Comparison of ENCODE assay signal across 8 mouse cellular contexts in genomic region chr4:149806699-149807381, GRCm38 (mm10). TPM values are rescaled to one million over a fixed set of nuclear protein-coding genes. Genes with fewer than 3 reads are reported as not detected.
A peak's percentile ranks its signal among the peaks of the same experiment; 100 is the strongest.
DNase-seq lines count a peak whose midpoint lies in the region; ATAC-seq and TF ChIP-seq lines count a peak whose summit lies in the region.

No protein-coding gene starts in this region.

- H3K9ac ChIP-seq in heart, embryonic 12.5 days = no peak overlapping the region
- no peak overlapping the region for H3K9ac ChIP-seq in liver, embryonic 12.5 days
- H3K9ac ChIP-seq in neural tube, embryonic 11.5 days (ENCODE audit: low read length) = no peak overlapping the region
- H3K9ac ChIP-seq in stomach, embryonic 15.5 days = no peak overlapping the region

- no peak for TF ChIP-seq POLR2A in embryonic fibroblast, embryonic 13.5 days (IDR thresholded peaks at IDR 0.05; ENCODE audit: low read depth, low read length)

- peaks cover 38% of the 10 kb centered on the region for H3K27me3 ChIP-seq in heart, embryonic 12.5 days (replicated peaks)
- H3K27me3 ChIP-seq in liver, embryonic 12.5 days (replicated peaks) = peaks cover 43% of the 10 kb centered on the region
- H3K27me3 ChIP-seq in neural tube, embryonic 11.5 days (ENCODE audit: control insufficient read depth, insufficient read depth, low read length) = 0 out of 2 replicates have a peak, but pooled peaks cover 2% of the 10 kb centered on the region
- peaks cover 10% of the 10 kb centered on the region for H3K27me3 ChIP-seq in stomach, embryonic 15.5 days (replicated peaks)

- 0 out of 2 replicates have a peak, but pooled peaks have one; percentile 63 for ATAC-seq in heart, embryonic 12.5 days (ENCODE audit: insufficient number of reproducible peaks, low FRiP score)
- peak; percentile 49; the same call in 1 of the 2 replicates for ATAC-seq in liver, embryonic 12.5 days
- ATAC-seq in neural tube, embryonic 11.5 days (ENCODE audit: insufficient read depth, low FRiP score, low TSS enrichment) = no peak
- ATAC-seq in stomach, embryonic 15.5 days (ENCODE audit: insufficient read depth, low FRiP score, low read depth) = peak; percentile 72

- 50% methylated on average over 19 of the region's 19 CpGs for WGBS in heart, embryonic 12.5 days
- WGBS in liver, embryonic 12.5 days (ENCODE audit: insufficient replicate concordance) = 44% methylated on average over 19 of the region's 19 CpGs
- WGBS in neural tube, embryonic 11.5 days = 51% methylated on average over 19 of the region's 19 CpGs
- WGBS in stomach, embryonic 15.5 days = 50% methylated on average over 19 of the region's 19 CpGs

- peak; percentile 87 for DNase-seq in CD4-positive helper T cell, adult 2 months (ENCODE audit: low read depth, low spot score)
- peak; percentile 94 for DNase-seq in brain, adult 2 months (ENCODE audit: low read depth, low spot score)
- peak; percentile 97 for DNase-seq in kidney, postnatal 10 days
- DNase-seq in neural tube, embryonic 11.5 days (ENCODE audit: low spot score) = peak; percentile 94

- no peaks in the 10 kb centered on the region for H3K4me1 ChIP-seq in embryonic fibroblast, embryonic 13.5 days (ENCODE audit: control insufficient read depth, insufficient read depth, low read length)
- H3K4me1 ChIP-seq in heart, embryonic 12.5 days (replicated peaks) = 0 out of 2 replicates have a peak, but pooled peaks cover 3% of the 10 kb centered on the region
- H3K4me1 ChIP-seq in liver, embryonic 12.5 days = no peaks in the 10 kb centered on the region
- H3K4me1 ChIP-seq in neural tube, embryonic 11.5 days (ENCODE audit: control insufficient read depth, insufficient read depth, low read length) = peaks cover 5% of the 10 kb centered on the region
- no peaks in the 10 kb centered on the region for H3K4me1 ChIP-seq in stomach, embryonic 15.5 days

- peak; percentile 58 for TF ChIP-seq CTCF in embryonic fibroblast, embryonic 13.5 days (IDR thresholded peaks at IDR 0.05; ENCODE audit: borderline replicate concordance, insufficient read depth, low read length)

- no peak overlapping the region for H3K4me3 ChIP-seq in embryonic fibroblast, embryonic 13.5 days (ENCODE audit: insufficient read depth, low read length)
- no peak overlapping the region for H3K4me3 ChIP-seq in heart, embryonic 12.5 days
- H3K4me3 ChIP-seq in liver, embryonic 12.5 days = no peak overlapping the region
- H3K4me3 ChIP-seq in neural tube, embryonic 11.5 days (ENCODE audit: low read depth, low read length) = no peak overlapping the region
- no peak overlapping the region for H3K4me3 ChIP-seq in stomach, embryonic 15.5 days (replicated peaks)

- no peak overlapping the region for H3K4me2 ChIP-seq in heart, embryonic 12.5 days
- no peak overlapping the region for H3K4me2 ChIP-seq in liver, embryonic 12.5 days
- H3K4me2 ChIP-seq in neural tube, embryonic 11.5 days (ENCODE audit: low read depth) = no peak overlapping the region
- H3K4me2 ChIP-seq in stomach, embryonic 15.5 days = no peak overlapping the region

- no peaks in the 10 kb centered on the region for H3K9me3 ChIP-seq in heart, embryonic 12.5 days (replicated peaks)
- no peaks in the 10 kb centered on the region for H3K9me3 ChIP-seq in liver, embryonic 12.5 days (replicated peaks)
- H3K9me3 ChIP-seq in neural tube, embryonic 11.5 days (ENCODE audit: control insufficient read depth, low read length) = no peaks in the 10 kb centered on the region
- no peaks in the 10 kb centered on the region for H3K9me3 ChIP-seq in stomach, embryonic 15.5 days

- H3K36me3 ChIP-seq in heart, embryonic 12.5 days = no peaks in the 10 kb centered on the region
- H3K36me3 ChIP-seq in liver, embryonic 12.5 days = no peaks in the 10 kb centered on the region
- no peaks in the 10 kb centered on the region for H3K36me3 ChIP-seq in neural tube, embryonic 11.5 days (ENCODE audit: control insufficient read depth, insufficient read depth, low read length)
- H3K36me3 ChIP-seq in stomach, embryonic 15.5 days = no peaks in the 10 kb centered on the region

- H3K27ac ChIP-seq in embryonic fibroblast, embryonic 13.5 days (ENCODE audit: insufficient read depth, low read length) = no peak overlapping the region
- H3K27ac ChIP-seq in heart, embryonic 12.5 days (ENCODE audit: poor library complexity, severe bottlenecking) = no peak overlapping the region
- no peak overlapping the region for H3K27ac ChIP-seq in liver, embryonic 12.5 days
- no peak overlapping the region for H3K27ac ChIP-seq in neural tube, embryonic 11.5 days (ENCODE audit: low read depth, low read length)
- no peak overlapping the region for H3K27ac ChIP-seq in stomach, embryonic 15.5 days

RNA-seq across cellular contexts. Expression of gene Slc25a33, which starts 32.8 kb away (rescaled TPM):
- 5.7 and 7.4 TPM in 2 replicates for polyA plus RNA-seq in embryonic fibroblast, embryonic 13.5 days (2011; ENCODE audit: insufficient read length, low read depth, missing spikeins)
- polyA plus RNA-seq in heart, embryonic 12.5 days (2016; fragmentation: Nextera tagmentation; extraction: Ambion mirVana) = 7.3 and 7.5 TPM in 2 replicates
- polyA plus RNA-seq in liver, embryonic 12.5 days (2016; fragmentation: Nextera tagmentation; extraction: Ambion mirVana) = 17.1 and 17.3 TPM in 2 replicates
- 22.0 and 22.9 TPM in 2 replicates for polyA plus RNA-seq in neural tube, embryonic 11.5 days (2014; fragmentation: Nextera tagmentation; extraction: Ambion mirVana)
- 10.4 and 10.6 TPM in 2 replicates for polyA plus RNA-seq in stomach, embryonic 15.5 days (2015; fragmentation: Nextera tagmentation; extraction: Ambion mirVana)
